Mouse (Mus musculus) ES-CJ7 (cell line): ENCODE data around the gene Rhox7a.
"Not testable (repeated sequence)": the region's sequence is repeated elsewhere in the genome, so short reads cannot be mapped to it uniquely, and the experiment has no call there.

ENCODE experiments used
- DNase-seq: peaks from one replicate; pipeline ENCODE4 v3.0.0; 2011; ENCODE audit warnings: low read depth, low spot score

Rhox7a gene

GRCm38 (mm10) chrX:37831386-37831785 lies at the start of gene Rhox7a:
Gene Rhox7a (plus strand): TSS chrX:37831686.
- DNase-seq = not testable (repeated sequence)

- DNase-seq = peak; percentile 62
These were observed 24.0 kb upstream of the Rhox7a start for GRCm38 (mm10) chrX:37807286-37808080.

GRCm38 (mm10) chrX:37809396-37809795 lies 22.1 kb upstream of the Rhox7a start:
- DNase-seq = peak; percentile 33

- peak; percentile 14 for DNase-seq
These were observed 20.3 kb upstream of the Rhox7a start for GRCm38 (mm10) chrX:37811179-37811578.

GRCm38 (mm10) chrX:37815665-37816064 lies 15.8 kb upstream of the Rhox7a start:
- DNase-seq = peak; percentile 11

GRCm38 (mm10) chrX:37826610-37827009 lies 4.9 kb upstream of the Rhox7a start, which contains the start of gene Rhox6:
Gene Rhox6 (plus strand): TSS chrX:37826910.
- not testable (repeated sequence) for DNase-seq

- no peak for DNase-seq
These were observed 40.2 kb downstream of the Rhox7a start for GRCm38 (mm10) chrX:37871641-37872040.

- DNase-seq = no peak
These were observed 47.4 kb downstream of the Rhox7a start, which contains the start of gene Rhox8 for GRCm38 (mm10) chrX:37878844-37879243. Gene Rhox8 (minus strand): TSS chrX:37878944.
